Mouse (Mus musculus) activated CD4-positive, CD25-positive, alpha-beta regulatory T cell, adult 4 months (primary cell): ENCODE measurements around the gene Csrnp1. TPM values are rescaled to one million over a fixed set of nuclear protein-coding genes. Genes with fewer than 3 reads are reported as not detected.

Experiments
- ATAC-seq: one replicate; pipeline ENCODE4 v1.8.0; 2017
- polyA plus RNA-seq, 2 experiments: library from polyadenylated mRNA; unstranded; fragments of 100-300 nt; shearing (Covaris generic); gene quantifications; one replicate each; pipeline ENCODE4 v1.2.1; 2017

The Csrnp1 gene
- polyA plus RNA-seq, 2 experiments from 2014 or later = 29.0 to 41.9 TPM

DNA sequence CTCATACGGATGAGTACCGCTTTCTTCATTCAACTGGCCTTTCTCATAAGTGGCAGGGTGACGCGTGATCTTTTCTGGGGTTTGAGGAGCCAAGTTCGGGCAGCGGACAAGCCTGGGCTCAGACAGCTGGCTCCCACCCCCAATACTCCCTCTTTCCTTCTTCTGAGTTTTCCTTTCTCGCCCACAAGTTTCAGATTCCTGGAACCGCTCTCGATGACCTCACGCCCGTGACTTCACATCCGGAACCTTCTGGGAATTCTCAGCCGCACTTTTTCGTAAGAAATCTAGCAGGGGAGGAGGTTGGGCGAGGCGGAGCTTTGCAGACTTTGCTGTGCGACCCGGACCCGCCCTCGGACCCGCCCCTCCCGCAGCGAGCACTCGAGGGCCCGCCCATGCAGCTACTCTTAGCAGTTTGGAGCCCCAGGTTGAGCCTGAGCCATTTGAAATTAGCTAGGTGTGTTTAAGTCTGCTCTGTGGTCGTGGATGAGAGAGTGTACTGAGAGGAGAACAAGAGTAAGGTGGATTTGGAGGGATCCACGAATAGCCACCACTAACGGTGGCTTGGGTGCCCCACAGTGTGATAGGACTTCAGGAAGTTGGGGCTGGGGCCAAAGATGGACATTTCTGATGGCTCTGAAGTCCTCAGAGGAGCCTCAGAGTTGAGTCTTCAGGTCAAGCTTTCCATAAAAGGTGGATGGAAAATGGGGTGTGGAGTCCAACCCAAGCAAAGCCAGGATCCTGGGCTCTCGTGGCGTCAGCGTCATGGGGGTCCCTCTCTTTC, 17.7 kb upstream of the Csrnp1 start:
- peak; percentile 84 for ATAC-seq

DNA sequence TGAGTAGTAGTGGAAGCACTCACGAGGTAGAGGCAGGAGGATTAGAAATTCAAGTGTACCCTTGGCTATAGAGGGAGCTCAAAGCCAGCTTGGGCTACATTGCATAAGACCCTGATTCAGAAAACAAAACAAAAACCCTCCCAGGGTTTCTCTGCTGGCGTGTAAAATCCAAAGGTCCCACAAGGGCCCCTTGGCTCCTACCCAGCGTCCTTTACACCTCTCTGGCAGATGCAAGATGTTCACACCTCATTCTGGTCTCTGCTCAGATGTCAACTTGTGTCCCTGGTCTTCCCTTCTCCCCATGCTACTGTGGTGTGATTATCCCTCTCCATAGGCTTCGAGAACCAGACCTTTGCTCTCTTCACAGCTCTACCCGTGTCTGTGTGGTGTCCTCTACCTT, 16.3 kb upstream of the Csrnp1 start:
- ATAC-seq = no peak

DNA sequence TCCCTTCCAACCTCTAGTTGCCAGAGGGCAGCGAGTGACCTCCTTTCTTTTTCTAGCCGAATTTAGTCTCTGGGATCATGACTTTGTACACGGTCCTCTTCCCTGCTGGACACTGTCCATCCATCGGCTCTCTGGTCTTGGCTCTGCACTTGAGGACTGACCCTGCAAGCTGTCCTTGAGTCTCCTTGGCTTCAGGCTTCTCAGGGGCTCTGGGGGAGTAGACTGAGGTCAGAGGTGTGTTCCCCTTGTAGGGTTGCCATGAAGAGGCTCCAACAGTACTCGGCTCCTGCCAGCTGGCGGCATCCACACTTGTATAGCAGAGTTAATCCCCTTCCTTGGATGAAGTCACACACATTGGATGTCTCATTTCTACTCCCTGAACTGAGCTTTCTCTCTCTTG, 15.2 kb upstream of the Csrnp1 start:
- ATAC-seq = no peak

DNA sequence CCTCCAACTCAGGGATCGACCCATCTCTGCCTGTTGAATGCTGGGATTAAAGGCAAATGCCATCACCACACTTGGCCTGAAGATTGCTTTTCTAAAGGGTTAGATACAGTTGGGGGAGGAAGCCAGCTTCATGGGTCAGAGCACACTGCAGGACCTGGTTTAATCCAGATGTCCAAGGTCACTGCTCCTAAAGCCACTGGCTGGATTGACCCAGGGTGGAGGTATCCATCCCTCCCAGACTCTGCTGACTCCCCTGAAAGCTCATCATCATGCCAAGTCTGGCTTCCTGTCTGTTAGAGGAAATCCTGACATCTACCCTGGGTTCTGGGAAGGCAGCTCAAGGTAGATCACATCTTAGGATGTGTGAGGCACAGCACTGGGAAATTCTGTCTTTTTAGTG, 14.3 kb upstream of the Csrnp1 start:
- ATAC-seq = no peak

DNA sequence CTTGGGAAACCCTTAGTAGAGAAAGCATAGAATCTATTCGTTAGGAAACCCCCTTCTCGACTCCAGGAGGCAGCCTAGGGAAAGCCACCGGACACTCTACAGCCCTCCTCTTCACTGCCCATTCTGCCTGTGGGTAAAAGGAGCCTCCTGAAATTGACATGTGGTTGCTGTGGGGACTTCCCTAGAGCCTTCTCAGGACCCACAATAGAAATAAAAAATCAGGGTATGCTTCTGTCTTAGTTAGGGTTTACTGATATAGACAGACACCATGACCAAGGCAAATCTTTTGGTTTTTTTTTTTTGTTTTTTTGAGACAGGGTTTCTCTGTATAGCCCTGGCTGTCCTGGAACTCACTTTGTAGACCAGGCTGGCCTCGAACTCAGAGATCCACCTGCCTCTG, 11.6 kb upstream of the Csrnp1 start:
- no peak for ATAC-seq

DNA sequence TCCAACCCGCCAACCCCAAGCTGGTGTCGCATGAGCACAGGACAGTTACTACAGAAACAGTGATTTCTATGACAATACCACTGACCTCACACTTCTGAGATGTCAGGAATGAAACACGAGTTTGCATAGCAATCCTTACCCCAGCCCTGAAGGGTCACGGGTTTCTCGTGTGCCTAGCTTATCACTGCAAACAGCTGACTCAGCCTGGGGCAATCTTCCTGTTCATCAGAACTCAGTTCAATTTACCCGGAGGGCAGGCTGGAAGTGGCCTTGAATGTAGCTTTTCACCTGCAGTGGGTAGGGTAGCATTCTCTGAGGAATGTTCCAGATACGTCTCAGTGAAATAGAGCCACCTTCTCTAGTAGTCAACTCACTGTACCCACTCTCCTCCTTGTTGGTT, 9.7 kb upstream of the Csrnp1 start:
- no peak for ATAC-seq

DNA sequence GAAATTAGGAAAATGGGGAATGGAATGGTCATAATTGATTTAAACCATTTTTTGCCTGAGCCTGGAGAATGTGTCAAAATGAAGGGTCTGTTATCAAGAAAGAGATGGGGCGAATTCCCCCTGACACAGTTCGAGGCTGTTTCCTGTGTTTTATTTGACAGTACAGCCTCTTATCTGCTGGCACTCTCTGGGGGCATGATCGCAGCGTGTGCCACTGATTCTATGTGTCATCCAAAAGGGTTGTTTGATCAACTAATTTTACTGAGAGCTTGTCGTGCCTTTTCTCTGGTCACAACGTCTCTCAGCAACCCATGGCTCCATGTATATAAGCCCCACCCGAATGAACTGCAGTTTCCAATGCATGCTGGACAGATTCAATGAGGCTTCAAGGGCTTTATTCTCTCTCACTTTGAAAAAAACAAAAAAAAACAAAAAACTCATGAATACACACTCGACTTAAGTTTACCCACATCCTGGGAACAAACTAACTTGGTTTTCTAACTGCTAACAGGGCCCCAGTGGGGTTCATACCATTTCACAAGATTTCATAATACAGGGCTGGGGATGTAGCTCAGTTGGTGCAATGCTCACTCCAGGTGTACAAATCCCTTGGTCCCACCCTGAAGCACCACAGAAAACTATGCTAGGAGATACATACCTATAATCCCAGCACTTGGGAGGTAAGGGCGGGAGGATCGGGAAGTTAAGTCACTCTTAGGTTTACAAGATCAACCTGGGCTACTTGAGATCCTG, 8.8 kb upstream of the Csrnp1 start:
- ATAC-seq = peak; percentile 9

DNA sequence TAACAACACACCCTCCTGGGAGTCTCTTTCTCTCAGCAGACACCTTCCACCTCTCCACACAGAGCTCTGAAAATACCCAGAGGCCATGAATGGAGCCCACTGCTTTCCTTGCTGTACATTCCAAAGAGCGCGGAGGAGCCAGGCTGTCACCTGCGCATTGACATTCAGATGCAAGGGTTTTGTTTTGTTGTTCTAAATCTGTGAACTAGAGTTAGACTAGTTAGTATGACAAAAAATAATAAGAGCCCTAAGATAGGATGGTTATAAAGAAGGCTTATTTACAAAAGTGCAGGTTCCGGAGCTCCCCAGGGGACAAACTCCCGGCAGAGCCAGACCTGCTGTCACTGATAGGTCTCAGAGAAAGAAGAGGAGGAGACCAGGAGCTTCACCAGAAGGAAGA, 6.9 kb upstream of the Csrnp1 start:
- no peak for ATAC-seq

DNA sequence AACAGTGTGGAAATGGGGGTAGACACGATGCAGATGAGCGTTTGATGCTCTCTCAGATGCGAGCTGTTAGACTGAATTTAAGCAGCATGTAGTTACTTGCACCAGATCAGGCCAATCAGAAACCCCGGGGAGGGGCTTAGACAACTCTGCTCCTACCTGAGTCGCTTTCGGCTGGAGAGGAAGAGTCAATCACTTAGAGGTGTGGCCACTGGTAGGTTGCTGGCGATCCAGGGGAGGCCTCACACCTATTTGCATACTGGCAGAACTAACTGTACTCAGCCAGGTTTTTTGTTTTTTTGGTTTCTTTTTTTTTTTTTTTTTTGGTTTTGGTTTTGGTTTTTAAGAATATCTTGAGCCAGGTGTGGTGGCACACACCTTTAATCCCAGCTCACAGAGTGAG, 3.8 kb upstream of the Csrnp1 start:
- peak; percentile 75 for ATAC-seq

DNA sequence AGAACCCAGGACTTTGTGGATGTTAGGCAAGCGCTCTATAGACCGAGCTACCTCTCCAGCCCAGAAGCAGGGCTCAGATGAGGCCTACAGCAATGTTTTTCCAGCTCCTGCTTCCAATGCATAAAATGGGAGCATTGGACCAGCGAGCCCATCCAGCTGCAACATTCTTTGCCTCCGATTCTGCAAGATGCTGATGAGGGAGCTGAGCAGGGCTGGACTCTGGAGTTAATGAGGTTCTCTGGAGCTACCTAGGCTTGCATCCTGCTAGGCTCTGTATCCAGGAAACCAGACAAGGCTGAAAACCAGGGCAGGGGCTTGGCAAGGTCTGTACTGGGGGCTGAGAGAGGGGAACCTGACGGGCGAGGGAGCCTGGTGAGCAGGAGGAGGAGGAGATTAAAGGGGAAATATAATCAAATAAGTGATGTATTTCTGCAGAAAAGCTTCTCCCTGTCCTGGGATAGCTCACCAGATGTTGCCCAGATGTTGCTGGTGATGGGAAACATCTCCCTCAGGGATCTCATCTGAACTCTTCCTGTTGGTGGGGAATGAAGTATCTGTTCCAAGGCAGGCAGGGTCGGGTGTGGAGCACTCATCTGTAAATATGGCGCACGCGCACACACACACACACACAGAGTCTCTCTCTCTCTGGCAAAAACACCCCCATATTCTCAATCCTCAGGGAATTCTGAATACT, 1.6 kb upstream of the Csrnp1 start:
- ATAC-seq = no peak

DNA sequence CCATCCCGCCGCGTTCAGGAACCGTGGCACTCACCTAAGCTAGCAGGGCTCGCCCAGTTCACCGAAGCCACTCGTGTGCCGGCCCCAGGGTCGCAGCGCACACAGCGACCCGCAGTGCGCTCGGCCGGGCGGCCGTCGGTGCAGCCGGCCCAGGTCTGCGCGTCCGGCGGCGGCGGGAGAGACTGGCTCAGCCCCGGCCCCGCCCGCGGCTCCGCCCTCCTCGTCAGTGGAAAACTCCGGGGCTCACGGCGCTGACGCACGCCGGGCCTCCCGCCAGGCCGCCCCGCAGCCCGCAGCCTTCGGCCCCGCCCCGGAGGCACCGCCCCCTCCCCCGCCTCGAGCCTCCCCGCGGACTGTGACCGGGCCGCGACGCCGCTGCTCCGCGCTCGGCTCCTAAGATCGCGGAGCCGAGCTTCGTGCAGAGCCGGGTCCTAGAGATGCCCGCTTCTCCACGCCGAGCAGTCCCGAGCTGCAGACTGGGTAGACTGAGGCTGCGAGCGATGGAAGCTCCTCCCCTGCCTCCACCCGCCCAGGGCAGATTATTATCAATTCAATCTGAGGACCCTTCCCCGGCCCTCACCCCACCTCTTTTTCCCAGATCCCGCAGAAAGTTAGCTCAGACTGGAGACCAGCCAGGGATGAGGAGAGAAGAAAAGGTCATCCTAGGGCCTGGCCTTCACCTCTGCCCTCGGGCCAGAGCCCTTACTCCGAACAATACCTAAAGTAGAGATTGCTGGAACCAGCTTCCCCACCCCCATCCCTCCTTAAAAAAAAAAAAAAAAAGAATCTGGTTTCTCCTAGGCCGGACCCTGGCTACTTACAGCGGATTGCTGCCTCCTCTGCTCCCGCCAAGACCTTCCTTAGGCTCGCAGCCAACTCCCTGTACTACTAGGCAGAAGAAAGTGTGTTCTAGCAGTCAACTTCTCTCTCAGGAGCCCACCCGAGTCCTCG, 598 bp downstream of the Csrnp1 start:
- ATAC-seq = peak; percentile 29

DNA sequence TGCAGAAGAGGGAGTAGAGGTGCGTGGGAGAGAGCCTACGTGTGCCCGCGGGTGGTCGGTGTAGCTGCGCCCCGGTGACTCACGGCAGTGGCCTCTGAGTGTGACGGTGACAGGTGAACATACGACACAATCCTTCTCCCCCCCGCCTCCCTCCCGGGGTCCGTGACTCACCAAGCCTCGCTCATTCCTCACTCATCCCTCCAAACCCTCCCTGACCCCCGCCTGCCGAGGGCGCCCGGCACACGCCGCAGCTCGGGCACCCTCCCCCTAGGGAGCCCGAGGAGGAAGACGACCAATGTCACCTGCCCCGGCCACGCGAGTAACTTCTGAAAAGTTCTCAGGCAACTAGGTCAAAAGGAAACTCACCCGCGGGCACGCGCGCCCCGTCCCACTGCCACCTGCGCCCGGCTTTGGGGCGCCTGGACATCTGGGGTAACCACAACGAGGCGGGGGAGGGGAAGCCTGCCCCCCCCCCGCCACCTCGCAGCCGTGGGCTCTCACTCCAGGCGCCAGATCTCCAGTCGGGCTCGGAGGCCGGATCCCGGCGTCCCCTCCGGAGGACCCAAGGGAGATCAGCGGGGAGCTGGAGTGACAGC, 1.4 kb downstream of the Csrnp1 start:
- peak; percentile 22 for ATAC-seq

DNA sequence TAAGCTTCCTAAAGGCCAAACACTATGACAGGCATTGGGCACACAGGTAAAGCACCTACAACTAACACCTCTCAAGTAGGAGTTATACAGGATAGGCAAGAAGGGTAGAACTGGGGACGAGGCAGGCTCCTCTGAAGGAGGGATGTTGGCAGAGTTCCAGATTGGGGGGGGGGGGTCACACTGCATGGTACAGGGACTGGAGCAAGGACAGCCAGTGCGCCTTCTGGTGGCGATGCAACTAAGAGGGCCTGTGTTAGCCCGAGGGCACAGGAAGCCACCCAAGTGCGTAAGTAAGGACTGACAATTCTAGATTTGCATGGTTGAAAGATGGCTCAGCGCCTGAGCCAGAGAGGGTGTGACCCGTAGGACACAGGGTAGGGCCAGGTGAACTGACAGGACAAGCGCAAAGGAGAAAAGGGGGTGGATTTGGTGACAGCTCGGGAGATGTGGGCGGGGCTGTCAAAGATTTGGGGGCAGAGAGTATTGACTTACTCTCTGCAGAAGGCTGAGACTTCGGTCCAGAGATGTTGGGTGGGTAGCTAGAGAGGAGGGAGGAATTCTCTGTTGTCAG, 2.1 kb downstream of the Csrnp1 start:
- ATAC-seq = peak; percentile 43

DNA sequence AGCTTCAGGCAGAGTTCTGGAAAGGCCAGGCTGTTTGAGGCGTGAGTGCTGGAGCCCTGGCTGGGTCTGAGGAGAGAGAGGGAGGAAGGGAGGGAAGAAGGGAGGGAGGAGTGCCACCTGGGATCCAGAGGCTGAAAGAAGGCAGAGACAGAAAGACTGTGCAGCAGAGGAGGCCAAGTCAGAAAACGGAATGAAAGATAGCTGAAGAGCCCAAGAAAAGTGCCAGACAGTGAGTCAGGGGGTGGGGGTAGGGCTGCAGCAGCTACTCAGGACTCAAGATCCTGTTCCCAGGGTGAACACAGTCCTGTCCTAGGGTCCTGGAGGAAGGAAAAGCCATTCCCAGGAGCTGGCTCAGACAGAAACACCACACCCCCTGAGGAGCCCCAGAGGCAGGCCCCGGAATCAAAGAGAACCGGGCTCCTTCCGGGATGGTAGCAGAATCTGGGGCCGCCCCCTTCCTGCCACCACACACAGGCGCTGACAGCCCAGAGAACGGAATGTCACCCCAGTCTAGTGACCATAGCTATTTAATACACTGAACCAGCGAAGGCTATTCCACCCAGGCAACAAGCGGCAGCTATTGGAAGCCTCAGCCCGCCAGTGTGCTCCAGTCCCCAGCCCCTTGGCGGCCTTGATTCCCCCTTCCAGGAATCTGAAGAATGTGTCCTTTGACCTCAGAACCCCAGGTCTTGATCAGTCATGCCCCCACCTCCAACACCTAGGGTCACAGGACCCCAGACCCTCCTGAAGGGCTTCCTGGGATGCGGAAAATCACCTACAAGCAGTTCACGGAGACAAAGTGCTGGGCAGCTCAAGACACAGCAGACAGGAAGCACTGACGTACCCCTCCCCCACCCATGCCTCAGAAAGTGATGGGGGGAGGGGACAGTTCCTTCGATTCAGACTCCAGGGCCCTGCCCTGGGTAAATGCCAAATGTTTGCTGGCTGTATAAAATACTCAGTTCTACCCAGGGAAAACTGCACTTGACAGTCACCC, 3.0 kb downstream of the Csrnp1 start:
- peak; percentile 44 for ATAC-seq

DNA sequence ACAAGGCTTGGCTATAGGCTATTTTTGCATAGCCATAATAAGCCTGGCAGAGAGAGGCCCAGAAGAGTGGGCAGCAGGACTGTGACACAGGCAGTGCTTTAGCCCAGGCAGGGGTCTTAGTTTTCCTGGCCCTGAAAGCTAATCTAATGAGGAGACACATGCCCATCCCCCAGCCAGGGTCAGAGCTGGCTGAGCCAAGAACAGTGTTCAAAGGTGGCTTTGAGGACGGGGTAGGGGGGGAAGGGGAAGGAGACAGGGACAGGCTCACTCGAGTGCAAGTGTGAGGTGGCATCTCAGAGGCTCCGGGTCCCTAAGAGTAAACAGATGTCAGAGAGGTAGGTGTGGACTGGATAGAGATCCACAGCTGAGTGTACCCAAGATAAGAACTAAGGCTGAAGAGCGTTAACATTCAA, 3.7 kb downstream of the Csrnp1 start:
- ATAC-seq = no peak

DNA sequence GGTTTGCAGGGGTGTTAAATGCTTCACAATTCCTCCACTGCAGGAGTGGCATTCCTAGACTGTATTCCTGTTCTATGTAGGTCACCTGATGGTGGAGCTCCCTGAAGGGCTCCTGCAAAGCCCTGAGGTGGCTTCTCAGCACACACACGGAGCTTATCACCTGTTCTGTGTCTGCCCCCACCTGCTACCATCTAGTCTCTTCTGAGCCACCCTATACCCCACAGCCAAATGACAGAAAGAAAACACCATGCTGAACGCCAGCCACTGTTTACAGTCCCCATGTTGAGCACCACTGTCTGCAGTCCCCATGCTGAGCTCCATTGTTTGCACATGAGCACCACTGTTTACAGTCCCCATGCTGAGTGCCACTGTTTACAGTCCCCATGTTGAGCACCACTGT, 4.7 kb downstream of the Csrnp1 start:
- no peak for ATAC-seq

DNA sequence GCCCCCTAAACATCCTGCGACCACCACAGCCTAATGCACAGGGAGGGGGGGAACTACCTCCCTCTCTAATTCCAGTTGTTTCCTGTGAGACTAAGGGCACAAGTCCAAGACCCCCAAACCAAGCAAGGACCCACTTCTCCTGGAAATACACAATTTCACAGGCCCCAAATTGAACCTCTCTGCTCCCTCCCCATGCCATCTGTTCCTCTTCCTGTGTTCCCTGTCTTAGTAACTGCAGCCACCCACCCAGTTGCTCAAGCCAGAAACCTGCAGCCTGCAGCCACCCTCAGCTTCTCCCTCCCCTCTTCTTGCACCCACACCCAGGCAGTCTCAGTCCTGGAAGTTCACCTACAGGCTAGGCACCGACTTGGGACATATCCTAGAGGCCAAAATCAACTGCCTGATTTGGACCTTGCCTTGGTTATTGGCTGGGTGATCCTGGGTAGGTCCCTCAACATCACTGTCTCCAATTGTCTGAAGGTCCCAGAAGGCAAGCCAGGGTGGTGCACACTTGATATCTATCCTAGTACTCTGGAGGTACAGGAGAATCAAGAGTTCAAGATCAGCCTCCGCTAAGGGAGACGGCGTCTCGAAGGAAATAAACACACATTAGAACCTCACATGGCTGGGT, 5.5 kb downstream of the Csrnp1 start:
- no peak for ATAC-seq

DNA sequence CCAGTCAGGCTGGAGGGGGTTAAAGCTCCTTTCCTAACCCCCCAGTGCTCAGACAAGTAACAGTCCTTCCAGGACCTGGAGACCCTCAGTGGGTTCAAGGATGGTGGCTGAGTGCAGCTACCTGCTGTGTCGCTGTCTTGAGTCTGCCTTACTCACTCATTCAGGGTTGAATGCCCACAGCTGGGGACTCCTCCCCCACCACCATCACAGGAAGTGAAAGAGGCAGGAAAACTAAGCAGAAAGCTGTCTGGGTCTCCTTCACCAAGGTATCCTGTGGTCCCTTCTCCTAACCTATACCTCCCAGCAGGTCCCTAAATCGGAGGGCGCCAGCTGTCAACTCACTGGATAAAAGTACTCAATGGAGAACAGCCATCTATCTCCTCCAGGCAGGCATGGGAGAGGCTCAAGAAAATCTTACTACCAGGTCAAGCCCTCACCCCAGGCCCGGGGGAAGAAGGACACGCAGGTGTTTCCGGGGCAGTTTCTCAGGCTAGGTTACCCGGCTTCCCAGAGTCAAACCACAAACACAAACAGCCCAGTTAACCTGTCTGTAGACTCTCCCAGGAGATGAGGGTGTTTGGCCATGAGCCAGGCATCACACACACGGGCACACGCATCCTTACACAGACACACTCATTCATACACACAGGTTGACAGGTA, 6.2 kb downstream of the Csrnp1 start:
- ATAC-seq = peak; percentile 11

DNA sequence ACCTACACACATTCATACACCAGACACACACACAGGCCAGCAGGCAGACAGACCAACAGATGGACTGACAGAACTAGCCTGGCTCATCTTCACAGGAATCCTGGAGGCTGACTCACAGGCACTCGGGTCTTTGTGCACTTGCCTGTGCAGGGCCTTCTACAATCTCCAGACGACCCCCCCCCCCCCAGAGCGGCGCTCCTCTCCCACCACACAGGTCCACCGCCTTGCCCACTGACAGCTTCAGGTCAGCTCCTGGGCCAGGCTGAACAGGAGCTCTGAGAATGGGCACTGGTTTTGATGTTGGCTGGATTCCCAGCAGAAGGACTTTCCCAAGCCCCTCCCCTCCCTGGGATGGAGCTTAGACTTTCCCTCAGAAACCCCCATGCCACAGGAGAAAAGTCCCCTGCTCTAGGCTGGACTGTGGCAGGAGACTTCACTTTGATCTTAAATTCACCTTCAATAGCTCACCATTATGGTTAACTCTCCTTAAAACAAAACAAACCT, 6.8 kb downstream of the Csrnp1 start:
- no peak for ATAC-seq
